In the genomic region with DNA sequence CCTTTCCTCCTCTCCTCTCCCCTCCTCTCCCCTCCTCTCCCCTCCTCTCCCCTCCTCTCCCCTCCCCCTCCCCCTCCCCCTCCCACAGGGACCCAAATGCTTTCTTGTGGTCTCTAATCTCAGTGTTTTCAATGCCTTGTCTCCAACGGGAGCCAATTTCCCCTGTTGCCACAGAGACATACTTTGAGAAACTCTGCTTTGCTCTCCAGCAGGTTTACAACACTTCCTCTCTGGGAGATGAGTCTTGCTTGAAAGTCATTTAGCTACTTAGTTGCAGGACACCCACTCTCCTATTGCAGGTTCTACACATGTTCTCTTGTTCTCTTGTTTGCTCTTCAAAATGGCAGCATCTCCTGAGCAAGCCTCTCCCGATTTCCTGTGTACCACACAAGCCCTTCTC, we compare ENCODE assay signal across 23 mouse cellular contexts.
"Had no signal": no experiment of that assay in that cellular context is flagged by ENCODE, and none has a peak within 500 bp of the region (broad histone marks: within the 10 kb centered on the region; RNA-seq: fewer than 3 reads in every experiment).

No protein-coding gene starts in this region.

- H3K27me3 ChIP-seq: liver, embryonic 13.5 days; megakaryocyte, embryonic 14.5 days; neural tube, embryonic 13.5 days; stomach, embryonic 15.5 days had no signal

- H3K4me1 ChIP-seq: midbrain, embryonic 10.5 days; neural tube, embryonic 13.5 days; stomach, embryonic 15.5 days had no signal

- H3K36me3 ChIP-seq: liver, embryonic 13.5 days; midbrain, embryonic 10.5 days; neural tube, embryonic 13.5 days; stomach, embryonic 15.5 days had no signal

- H3K9me3 ChIP-seq: liver, embryonic 13.5 days; midbrain, embryonic 10.5 days; neural tube, embryonic 13.5 days; stomach, embryonic 15.5 days had no signal

- H3K4me3 ChIP-seq: layer of hippocampus, adult 2 months; left cerebral cortex, adult 2 months; liver, embryonic 13.5 days; megakaryocyte, embryonic 14.5 days; midbrain, embryonic 10.5 days; myocyte; neural tube, embryonic 13.5 days; stomach, embryonic 15.5 days had no signal

- H3K9ac ChIP-seq: liver, embryonic 13.5 days; neural tube, embryonic 13.5 days; stomach, embryonic 15.5 days had no signal

- H3K4me2 ChIP-seq: liver, embryonic 13.5 days; neural tube, embryonic 13.5 days; stomach, embryonic 15.5 days had no signal

- ATAC-seq: intestine, postnatal 0 days had no signal

- DNase-seq: kidney, adult 2 months; kidney, postnatal 25 days; layer of hippocampus, postnatal 36 days; liver, embryonic 13.5 days; lung, adult 2 months; lung, postnatal 14 days; lung, postnatal 4 days; midbrain, embryonic 14.5 days; right cerebral cortex, adult 18-20 months; right cerebral cortex, postnatal 14 days; right cerebral cortex, postnatal 4 days; thymus, adult 2 months; thymus, postnatal 14 days; thymus, postnatal 4 days had no signal

- H3K27ac ChIP-seq: kidney, postnatal 0 days; layer of hippocampus, adult 2 months; left cerebral cortex, adult 2 months; liver, embryonic 13.5 days; midbrain, embryonic 10.5 days; neural tube, embryonic 13.5 days; stomach, embryonic 15.5 days had no signal
